21 mouse cellular contexts compared by ENCODE assay signal in genomic region chr11:5496559-5497248, GRCm38 (mm10). TPM values are rescaled to one million over a fixed set of nuclear protein-coding genes. Genes with fewer than 3 reads are reported as not detected.
DNase-seq lines count a peak whose midpoint lies in the region; ATAC-seq and TF ChIP-seq lines count a peak whose summit lies in the region.
"Had no signal": no experiment of that assay in that cellular context is flagged by ENCODE, and none has a peak within 500 bp of the region (broad histone marks: within the 10 kb centered on the region; RNA-seq: fewer than 3 reads in every experiment).

No protein-coding gene starts in this region.

- H3K4me2 ChIP-seq in forebrain, postnatal 0 days (ENCODE audit: low read depth): no peak overlapping the region
- H3K4me2 ChIP-seq in forebrain, embryonic 11.5 days (ENCODE audit: low read depth, low read length, severe bottlenecking): no peak overlapping the region
- H3K4me2 ChIP-seq in lung, postnatal 0 days (replicated peaks; ENCODE audit: low read depth, low read length): no peak overlapping the region
- H3K4me2 ChIP-seq in midbrain, embryonic 13.5 days (replicated peaks): no peak overlapping the region
- H3K4me2 ChIP-seq: limb, embryonic 13.5 days; neural tube, embryonic 12.5 days had no signal

- ATAC-seq in forebrain, postnatal 0 days: no peak
- no peak for ATAC-seq in forebrain, embryonic 11.5 days (replicated peaks; ENCODE audit: low FRiP score)
- ATAC-seq in lung, postnatal 0 days: no peak
- no peak for ATAC-seq in erythroid progenitor cell, adult 5-6 weeks (replicated peaks; ENCODE audit: low FRiP score, poor library complexity, severe bottlenecking)
- ATAC-seq in midbrain, embryonic 13.5 days: no peak
- ATAC-seq: forebrain, embryonic 16.5 days had no signal

- no peaks in the 10 kb centered on the region for H3K9me3 ChIP-seq in forebrain, postnatal 0 days (ENCODE audit: low read length)
- no peaks in the 10 kb centered on the region for H3K9me3 ChIP-seq in forebrain, embryonic 11.5 days (ENCODE audit: control insufficient read depth, low read length)
- no peaks in the 10 kb centered on the region for H3K9me3 ChIP-seq in lung, postnatal 0 days (ENCODE audit: low read length)
- no peaks in the 10 kb centered on the region for H3K9me3 ChIP-seq in ES-E14 (ENCODE audit: control insufficient read depth, insufficient read depth, low read depth, low read length)
- no peaks in the 10 kb centered on the region for H3K9me3 ChIP-seq in midbrain, embryonic 13.5 days
- H3K9me3 ChIP-seq: embryonic facial prominence, embryonic 10.5 days; limb, embryonic 13.5 days; neural tube, embryonic 12.5 days had no signal

- H3K4me3 ChIP-seq in forebrain, postnatal 0 days (ENCODE audit: low read depth, low read length): no peak overlapping the region
- no peak overlapping the region for H3K4me3 ChIP-seq in forebrain, embryonic 11.5 days (ENCODE audit: low read depth, low read length)
- no peak overlapping the region for H3K4me3 ChIP-seq in lung, postnatal 0 days (ENCODE audit: low read depth, low read length)
- H3K4me3 ChIP-seq in ES-E14 (ENCODE audit: insufficient read depth in 1 of 2, low read depth in 1 of 2, low read length in 2 of 2, poor library complexity in 1 of 2, severe bottlenecking in 1 of 2): peak overlapping the region in 1 of 2 experiments; percentile 10; a peak in 1 of 4 replicates
- no peak overlapping the region for H3K4me3 ChIP-seq in midbrain, embryonic 13.5 days (replicated peaks)
- H3K4me3 ChIP-seq: embryonic facial prominence, embryonic 10.5 days; erythroblast, embryonic 14.5 days; heart, adult 2 months; limb, embryonic 13.5 days; megakaryocyte, embryonic 14.5 days; neural tube, embryonic 12.5 days had no signal

- 0 out of 2 replicates have a peak, but pooled peaks have one; percentile 4 for TF ChIP-seq CTCF in forebrain, postnatal 0 days (IDR thresholded peaks at IDR 0.05; ENCODE audit: low read depth)
- TF ChIP-seq CTCF in lung, postnatal 0 days (IDR thresholded peaks at IDR 0.05): peak; percentile 23

- no peak for DNase-seq in forebrain, postnatal 0 days
- no peak for DNase-seq in forebrain, embryonic 11.5 days (ENCODE audit: low spot score)
- DNase-seq in lung, postnatal 0 days (ENCODE audit: low spot score): no peak
- no peak for DNase-seq in lung, postnatal 4 days
- no peak for DNase-seq in ES-E14 (ENCODE audit: low read depth, low spot score)
- peak; percentile 43 for DNase-seq in induced T-regulatory cell, adult 2 months (ENCODE audit: low read depth)
- DNase-seq: adrenal gland, postnatal 14 days; cerebellum, adult 2 months; heart, adult 2 months; kidney, adult 11 months; kidney, postnatal 25 days; layer of hippocampus, adult 9-11 months; right cerebral cortex, postnatal 14 days had no signal

- H3K36me3 ChIP-seq in forebrain, postnatal 0 days (ENCODE audit: insufficient read depth): no peaks in the 10 kb centered on the region
- H3K36me3 ChIP-seq in forebrain, embryonic 11.5 days (ENCODE audit: control insufficient read depth, insufficient read depth, low read length): no peaks in the 10 kb centered on the region
- no peaks in the 10 kb centered on the region for H3K36me3 ChIP-seq in lung, postnatal 0 days (ENCODE audit: insufficient read depth, low read length)
- H3K36me3 ChIP-seq in ES-E14 (ENCODE audit: control insufficient read depth, insufficient read depth, low read length, poor library complexity, severe bottlenecking): no peaks in the 10 kb centered on the region
- no peaks in the 10 kb centered on the region for H3K36me3 ChIP-seq in midbrain, embryonic 13.5 days
- H3K36me3 ChIP-seq: embryonic facial prominence, embryonic 10.5 days; limb, embryonic 13.5 days; neural tube, embryonic 12.5 days had no signal

- no peaks in the 10 kb centered on the region for H3K27me3 ChIP-seq in forebrain, postnatal 0 days (ENCODE audit: insufficient read depth, low read length)
- no peaks in the 10 kb centered on the region for H3K27me3 ChIP-seq in forebrain, embryonic 11.5 days (ENCODE audit: control insufficient read depth, insufficient read depth, low read length)
- no peaks in the 10 kb centered on the region for H3K27me3 ChIP-seq in lung, postnatal 0 days (replicated peaks; ENCODE audit: insufficient read depth, low read length)
- H3K27me3 ChIP-seq in midbrain, embryonic 13.5 days: no peaks in the 10 kb centered on the region
- H3K27me3 ChIP-seq: limb, embryonic 13.5 days; megakaryocyte, embryonic 14.5 days; neural tube, embryonic 12.5 days had no signal

- H3K27ac ChIP-seq in forebrain, postnatal 0 days (ENCODE audit: low read depth, low read length): no peak overlapping the region
- H3K27ac ChIP-seq in forebrain, embryonic 11.5 days (ENCODE audit: low read depth, low read length): no peak overlapping the region
- no peak overlapping the region for H3K27ac ChIP-seq in lung, postnatal 0 days (ENCODE audit: low read length)
- H3K27ac ChIP-seq in ES-E14 (ENCODE audit: insufficient read depth, low read depth, low read length, poor library complexity, severe bottlenecking): peak overlapping the region; percentile 96
- no peak overlapping the region for H3K27ac ChIP-seq in midbrain, embryonic 13.5 days
- H3K27ac ChIP-seq: embryonic facial prominence, embryonic 10.5 days; heart, adult 2 months; limb, embryonic 13.5 days; neural tube, embryonic 12.5 days had no signal

- in situ Hi-C loops in ES-E14 (cut with MboI; ENCODE audit: low sequenced_read_pairs in 2 of 2, unreplicated experiment in 2 of 2): no loop called here

- TF ChIP-seq EP300 in lung, postnatal 0 days (IDR thresholded peaks at IDR 0.05): no peak

- no peaks in the 10 kb centered on the region for H3K4me1 ChIP-seq in forebrain, postnatal 0 days (ENCODE audit: insufficient read depth)
- no peaks in the 10 kb centered on the region for H3K4me1 ChIP-seq in forebrain, embryonic 11.5 days (replicated peaks; ENCODE audit: control insufficient read depth, insufficient read depth, low read length)
- H3K4me1 ChIP-seq in lung, postnatal 0 days (ENCODE audit: insufficient read depth, low read depth, low read length): peaks cover 19% of the 10 kb centered on the region; the same call in 1 of the 2 replicates
- H3K4me1 ChIP-seq in ES-E14 (ENCODE audit: control insufficient read depth in 2 of 2, insufficient read depth in 2 of 2, low read length in 2 of 2, poor library complexity in 1 of 2): peaks cover 10 to 23% of the 10 kb centered on the region in 2 experiments; a peak in 3 of 4 replicates
- no peaks in the 10 kb centered on the region for H3K4me1 ChIP-seq in midbrain, embryonic 13.5 days (replicated peaks)
- H3K4me1 ChIP-seq: limb, embryonic 13.5 days; neural tube, embryonic 12.5 days had no signal

- H3K9ac ChIP-seq in forebrain, postnatal 0 days: no peak overlapping the region
- no peak overlapping the region for H3K9ac ChIP-seq in forebrain, embryonic 11.5 days (ENCODE audit: low read length)
- no peak overlapping the region for H3K9ac ChIP-seq in lung, postnatal 0 days (replicated peaks; ENCODE audit: low read depth)
- H3K9ac ChIP-seq in ES-E14 (ENCODE audit: insufficient read depth, low read depth, low read length, poor library complexity, severe bottlenecking): no peak overlapping the region; the same call in 1 of the 2 replicates
- no peak overlapping the region for H3K9ac ChIP-seq in midbrain, embryonic 13.5 days (replicated peaks)
- H3K9ac ChIP-seq: limb, embryonic 13.5 days; neural tube, embryonic 12.5 days had no signal

- WGBS in forebrain, postnatal 0 days: 96% methylated on average over 13 of the region's 13 CpGs
- 94% methylated on average over 13 of the region's 13 CpGs for WGBS in forebrain, embryonic 11.5 days
- WGBS in lung, postnatal 0 days: 92% methylated on average over 13 of the region's 13 CpGs
- 94% methylated on average over 13 of the region's 13 CpGs for WGBS in midbrain, embryonic 13.5 days

TF ChIP-seq in ES-E14, 5 proteins besides CTCF, POLR2A, EP300 and RAD21 (continues in another document):
- TF ChIP-seq MAFK (IDR thresholded peaks at IDR 0.05; ENCODE audit: insufficient read depth, low read depth, low read length) (no peak), CHD2 (IDR thresholded peaks at IDR 0.05; ENCODE audit: low read depth, low read length) (no peak), ZNF384 (IDR thresholded peaks at IDR 0.05; ENCODE audit: low read depth, low read length) (no peak), ZC3H11A (IDR thresholded peaks at IDR 0.05; ENCODE audit: borderline replicate concordance, low read depth, low read length) (no peak)

RNA-seq across cellular contexts. Expression of gene Xbp1, which starts 23.8 kb away (rescaled TPM):
- 120 and 140 TPM in 2 replicates for total RNA-seq in forebrain, postnatal 0 days (2014; rRNA removed)
- polyA plus RNA-seq in forebrain, postnatal 0 days (2015; fragmentation: Nextera tagmentation; extraction: Ambion mirVana): 100 and 107 TPM in 2 replicates
- 117 and 119 TPM in 2 replicates for polyA plus RNA-seq in forebrain, embryonic 11.5 days (2014; fragmentation: Nextera tagmentation; extraction: Ambion mirVana)
- polyA plus RNA-seq in lung, postnatal 0 days (2015; fragmentation: Nextera tagmentation; extraction: Ambion mirVana): 211 and 242 TPM in 2 replicates
- 143 and 195 TPM in 2 replicates for total RNA-seq in ES-E14 (2012; rRNA removed)
- 42.8 and 44.7 TPM in 2 replicates for total RNA-seq in erythroid progenitor cell, adult 5-6 weeks (2015; ENCODE audit: low replicate concordance)
- total RNA-seq in erythroid progenitor cell, adult 5-6 weeks (2017; ENCODE audit: low replicate concordance): 27.2 and 32.3 TPM in 2 replicates
- polyA plus RNA-seq in midbrain, embryonic 13.5 days (2015; fragmentation: Nextera tagmentation; extraction: Ambion mirVana): 106 and 118 TPM in 2 replicates

RNA-seq across cellular contexts. Expression of gene Ccdc117, which starts 45.3 kb away (rescaled TPM):
- total RNA-seq in forebrain, postnatal 0 days (2014; rRNA removed): 14.4 and 14.7 TPM in 2 replicates
- 6.6 and 7.0 TPM in 2 replicates for polyA plus RNA-seq in forebrain, postnatal 0 days (2015; fragmentation: Nextera tagmentation; extraction: Ambion mirVana)
- polyA plus RNA-seq in forebrain, embryonic 11.5 days (2014; fragmentation: Nextera tagmentation; extraction: Ambion mirVana): 27.9 and 29.9 TPM in 2 replicates
- polyA plus RNA-seq in lung, postnatal 0 days (2015; fragmentation: Nextera tagmentation; extraction: Ambion mirVana): 13.4 and 13.9 TPM in 2 replicates
- total RNA-seq in ES-E14 (2012; rRNA removed): 24.2 and 27.4 TPM in 2 replicates
- 2.5 and 4.6 TPM in 2 replicates for total RNA-seq in erythroid progenitor cell, adult 5-6 weeks (2015; ENCODE audit: low replicate concordance)
- total RNA-seq in erythroid progenitor cell, adult 5-6 weeks (2017; ENCODE audit: low replicate concordance): 8.2 and 12.6 TPM in 2 replicates
- 13.3 and 15.3 TPM in 2 replicates for polyA plus RNA-seq in midbrain, embryonic 13.5 days (2015; fragmentation: Nextera tagmentation; extraction: Ambion mirVana)

RNA-seq across cellular contexts. Expression of gene Znrf3, which starts 52.1 kb away (rescaled TPM):
- 7.5 and 9.1 TPM in 2 replicates for total RNA-seq in forebrain, postnatal 0 days (2014; rRNA removed)
- polyA plus RNA-seq in forebrain, postnatal 0 days (2015; fragmentation: Nextera tagmentation; extraction: Ambion mirVana): 4.6 and 8.3 TPM in 2 replicates
- polyA plus RNA-seq in forebrain, embryonic 11.5 days (2014; fragmentation: Nextera tagmentation; extraction: Ambion mirVana): 11.7 and 12.9 TPM in 2 replicates
- 15.4 and 16.3 TPM in 2 replicates for polyA plus RNA-seq in lung, postnatal 0 days (2015; fragmentation: Nextera tagmentation; extraction: Ambion mirVana)
- total RNA-seq in ES-E14 (2012; rRNA removed): 15.4 and 19.1 TPM in 2 replicates
- 1.4 and 2.1 TPM in 2 replicates for total RNA-seq in erythroid progenitor cell, adult 5-6 weeks (2015; ENCODE audit: low replicate concordance)
- 0.39 and 1.1 TPM in 2 replicates for total RNA-seq in erythroid progenitor cell, adult 5-6 weeks (2017; ENCODE audit: low replicate concordance)
- 8.0 and 9.6 TPM in 2 replicates for polyA plus RNA-seq in midbrain, embryonic 13.5 days (2015; fragmentation: Nextera tagmentation; extraction: Ambion mirVana)
